Mouse (Mus musculus): ENCODE data around the gene Ugdh. TPM values are rescaled to one million over a fixed set of nuclear protein-coding genes. Genes with fewer than 3 reads are reported as not detected.
A peak's percentile ranks its signal among the peaks of the same experiment; 100 is the strongest.

Ugdh gene
- polyA plus RNA-seq, 1 experiment from 2014 or later = 118 TPM

DNA sequence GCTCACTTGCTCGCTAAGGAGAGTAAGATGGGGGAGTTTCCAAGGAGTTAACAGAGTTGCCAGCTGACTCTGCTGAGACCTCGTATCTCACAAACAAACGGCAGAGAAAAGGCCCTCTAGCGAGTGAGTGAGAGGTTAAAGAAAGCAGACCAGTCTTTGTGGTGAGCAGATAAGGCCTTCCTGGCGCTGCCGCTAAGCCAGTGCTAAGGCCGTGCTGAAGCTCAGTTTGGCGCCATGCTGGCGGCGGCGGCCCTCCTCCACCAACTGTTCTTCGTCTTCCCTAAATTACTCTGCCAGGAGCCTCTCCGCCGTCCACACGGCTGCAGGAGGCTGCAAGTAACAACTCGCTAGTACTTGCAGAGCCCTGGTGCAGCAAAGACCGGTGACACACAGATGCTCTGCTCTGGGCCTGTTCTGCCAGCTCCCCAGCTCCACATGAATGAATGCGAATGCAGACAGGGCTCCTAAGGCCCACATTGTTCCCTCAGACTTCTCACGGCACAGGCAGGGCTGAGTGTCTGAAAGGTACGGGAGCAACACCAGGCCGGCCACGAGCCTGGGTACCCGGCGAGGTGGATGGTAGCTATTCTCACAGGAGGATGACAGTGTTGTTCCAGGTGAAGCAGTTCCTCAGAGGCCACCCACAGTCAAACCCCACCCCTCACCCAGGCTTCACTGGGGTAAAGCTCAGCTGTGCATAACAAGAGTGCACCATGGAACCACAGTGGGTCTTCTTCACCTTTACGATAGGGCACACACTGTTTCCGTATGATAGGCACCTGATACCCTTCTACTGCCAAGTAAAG is 19.9 kb downstream of the Ugdh start:
- H3K4me3 ChIP-seq (ENCODE audit: low read depth, low read length) = no peak overlapping the region
- WGBS = 16% methylated on average over 26 of the region's 26 CpGs
- H3K27ac ChIP-seq (ENCODE audit: low read depth) = peak overlapping the region; percentile 87
- no peaks in the 10 kb centered on the region for H3K27me3 ChIP-seq (ENCODE audit: insufficient read depth, low read length)
- TF ChIP-seq CTCF (IDR thresholded peaks at IDR 0.05; ENCODE audit: low read depth) = peak; percentile 17; the same call in 1 of the 2 replicates
- peak overlapping the region; percentile 40 for H3K9ac ChIP-seq
- peaks cover 63% of the 10 kb centered on the region for H3K36me3 ChIP-seq (ENCODE audit: insufficient read depth)
- no peaks in the 10 kb centered on the region for H3K9me3 ChIP-seq (ENCODE audit: low read depth, low read length)
- no peaks in the 10 kb centered on the region for H3K4me1 ChIP-seq (ENCODE audit: insufficient read depth)
- H3K4me2 ChIP-seq = peak overlapping the region; percentile 12
- peak; percentile 84 for DNase-seq
- ATAC-seq (ENCODE audit: insufficient read depth) = peak; percentile 89

DNA sequence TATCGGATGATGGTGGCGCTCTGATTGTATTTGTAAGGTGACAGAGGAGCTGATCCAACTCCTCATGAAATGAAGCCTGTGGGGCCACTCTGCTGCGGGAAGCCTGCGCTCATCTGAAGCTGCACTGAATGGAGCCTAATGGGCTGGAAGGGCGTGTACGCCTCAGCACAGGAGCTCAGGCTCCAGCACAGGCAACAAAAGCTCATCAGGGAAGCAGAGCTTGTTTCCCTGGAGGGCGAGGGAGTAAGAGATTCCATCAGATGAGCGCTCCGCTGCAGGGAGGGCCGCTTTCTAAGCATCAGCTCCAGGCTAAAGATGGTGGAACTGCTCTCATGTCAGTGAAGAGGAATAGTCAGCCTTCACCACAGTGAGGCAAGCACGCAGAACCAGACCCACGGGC is 27.8 kb downstream of the Ugdh start:
- Histone ChIP-seq H3K4me1 (ENCODE audit: insufficient read depth) (no peaks in the 10 kb centered on the region), H3K27me3 (ENCODE audit: insufficient read depth, low read length) (no peaks in the 10 kb centered on the region), H3K9ac (no peak overlapping the region), H3K9me3 (ENCODE audit: low read depth, low read length) (no peaks in the 10 kb centered on the region), H3K4me2 (no peak overlapping the region), H3K27ac (ENCODE audit: low read depth) (no peak overlapping the region), H3K4me3 (ENCODE audit: low read depth, low read length) (no peak overlapping the region), H3K36me3 (ENCODE audit: insufficient read depth) (peaks cover 66% of the 10 kb centered on the region)
- DNase-seq (no peak), ATAC-seq (ENCODE audit: insufficient read depth) (no peak)
- no peak for TF ChIP-seq CTCF (IDR thresholded peaks at IDR 0.05; ENCODE audit: low read depth)
- 73% methylated on average over 12 of the region's 12 CpGs for WGBS

DNA sequence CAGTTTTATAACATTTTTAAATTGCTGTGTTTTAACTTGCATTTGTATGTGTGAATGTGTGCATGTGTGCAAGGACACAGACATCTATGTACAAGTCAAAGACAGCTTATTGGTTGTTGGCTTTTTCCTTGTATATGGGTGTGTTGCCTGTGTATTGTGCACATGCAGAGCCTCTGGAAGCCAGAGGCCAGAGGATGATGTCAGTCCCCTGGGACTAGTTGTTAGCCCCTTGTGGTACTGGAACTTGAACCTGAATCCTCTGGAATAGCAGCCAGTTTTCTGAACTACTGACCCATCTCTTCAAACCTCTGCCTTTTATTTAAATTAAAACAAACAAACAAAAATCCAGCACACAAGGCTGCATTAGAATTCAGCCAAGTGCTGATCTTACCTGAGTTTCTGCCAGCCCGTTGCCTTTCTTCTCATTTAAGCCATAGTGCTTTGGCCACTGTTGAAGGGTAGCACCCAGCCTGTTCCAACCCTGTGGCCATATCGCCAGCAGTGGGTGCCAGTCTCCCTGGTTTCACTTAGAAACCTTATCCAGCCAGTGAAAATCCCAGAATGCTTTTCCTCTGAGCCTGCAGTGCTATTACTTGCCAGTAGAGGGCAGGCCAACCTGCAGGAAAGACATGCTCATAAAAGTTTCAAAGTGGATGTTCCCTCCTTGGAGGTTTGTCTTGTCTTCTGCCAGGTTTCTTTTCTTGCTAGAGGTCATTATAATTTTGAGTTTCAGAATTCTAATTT is 34.3 kb downstream of the Ugdh start:
- no peak overlapping the region for H3K4me3 ChIP-seq (ENCODE audit: low read depth, low read length)
- no peaks in the 10 kb centered on the region for H3K4me1 ChIP-seq (ENCODE audit: insufficient read depth)
- H3K9ac ChIP-seq = no peak overlapping the region
- no peak overlapping the region for H3K27ac ChIP-seq (ENCODE audit: low read depth)
- H3K9me3 ChIP-seq (ENCODE audit: low read depth, low read length) = no peaks in the 10 kb centered on the region
- TF ChIP-seq CTCF (IDR thresholded peaks at IDR 0.05; ENCODE audit: low read depth) = peak; percentile 96
- ATAC-seq (ENCODE audit: insufficient read depth) (peak; percentile 52; the same call in 1 of the 2 replicates), DNase-seq (peak; percentile 91)
- WGBS = 32% methylated on average over 2 of the region's 2 CpGs
- no peak overlapping the region for H3K4me2 ChIP-seq
- H3K27me3 ChIP-seq (ENCODE audit: insufficient read depth, low read length) = no peaks in the 10 kb centered on the region
- H3K36me3 ChIP-seq (ENCODE audit: insufficient read depth) = peaks cover 70% of the 10 kb centered on the region

DNA sequence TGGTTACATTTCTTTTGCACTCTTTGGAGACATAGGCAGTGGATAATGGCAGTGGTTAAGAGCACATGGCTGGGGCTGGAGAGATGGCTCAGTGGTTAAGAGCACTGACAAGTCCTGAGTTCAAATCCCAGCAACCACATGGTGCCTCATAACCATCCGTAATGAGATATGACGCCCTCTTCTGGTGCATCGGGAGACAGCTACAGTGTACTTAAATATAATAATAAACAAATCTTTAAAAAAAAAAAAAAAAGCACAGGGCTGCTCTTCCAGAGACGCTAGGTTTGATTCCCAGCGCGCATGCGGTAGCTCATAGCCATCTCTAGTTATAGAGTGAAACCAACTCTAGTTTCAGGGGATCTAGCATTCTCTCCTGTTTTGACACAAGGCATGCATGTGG is 41.3 kb downstream of the Ugdh start:
- Histone ChIP-seq H3K9ac (no peak overlapping the region), H3K27me3 (ENCODE audit: insufficient read depth, low read length) (no peaks in the 10 kb centered on the region), H3K36me3 (ENCODE audit: insufficient read depth) (peaks cover 50% of the 10 kb centered on the region), H3K4me3 (ENCODE audit: low read depth, low read length) (no peak overlapping the region), H3K4me2 (no peak overlapping the region), H3K27ac (ENCODE audit: low read depth) (no peak overlapping the region), H3K9me3 (ENCODE audit: low read depth, low read length) (no peaks in the 10 kb centered on the region), H3K4me1 (ENCODE audit: insufficient read depth) (peaks cover 7% of the 10 kb centered on the region)
- no peak for TF ChIP-seq CTCF (IDR thresholded peaks at IDR 0.05; ENCODE audit: low read depth)
- no peak for DNase-seq
- WGBS = 83% methylated on average over 7 of the region's 7 CpGs
- no peak for ATAC-seq (ENCODE audit: insufficient read depth)

DNA sequence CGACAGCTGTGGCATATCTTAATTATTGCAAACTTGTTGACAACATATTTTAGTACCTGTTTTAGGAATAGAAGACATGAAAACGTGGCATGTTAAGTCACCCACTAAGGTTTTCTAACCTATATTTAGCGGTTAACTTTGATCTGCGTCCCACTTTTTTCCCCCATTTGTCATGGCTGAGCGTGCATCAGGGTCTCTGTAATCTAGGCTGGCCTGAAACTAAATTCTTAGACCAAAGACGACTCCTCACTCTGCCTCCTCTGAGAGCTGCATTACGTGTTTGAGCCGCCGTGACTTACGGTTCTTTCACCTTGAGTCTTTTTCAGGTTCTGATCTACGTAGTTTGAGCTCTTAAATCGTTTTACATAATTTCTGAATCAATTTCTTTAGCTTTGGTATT is 44.0 kb downstream of the Ugdh start:
- Histone ChIP-seq H3K4me2 (peak overlapping the region; percentile 69), H3K4me3 (ENCODE audit: low read depth, low read length) (peak overlapping the region; percentile 98), H3K9ac (peak overlapping the region; percentile 99), H3K9me3 (ENCODE audit: low read depth, low read length) (no peaks in the 10 kb centered on the region), H3K27me3 (ENCODE audit: insufficient read depth, low read length) (no peaks in the 10 kb centered on the region), H3K4me1 (ENCODE audit: insufficient read depth) (peaks cover 7% of the 10 kb centered on the region), H3K36me3 (ENCODE audit: insufficient read depth) (peaks cover 56% of the 10 kb centered on the region), H3K27ac (ENCODE audit: low read depth) (peak overlapping the region; percentile 93)
- TF ChIP-seq CTCF (IDR thresholded peaks at IDR 0.05; ENCODE audit: low read depth) = no peak
- ATAC-seq (ENCODE audit: insufficient read depth) (peak; percentile 38; the same call in 1 of the 2 replicates), DNase-seq (peak; percentile 62)
- 3% methylated on average over 12 of the region's 12 CpGs for WGBS

DNA sequence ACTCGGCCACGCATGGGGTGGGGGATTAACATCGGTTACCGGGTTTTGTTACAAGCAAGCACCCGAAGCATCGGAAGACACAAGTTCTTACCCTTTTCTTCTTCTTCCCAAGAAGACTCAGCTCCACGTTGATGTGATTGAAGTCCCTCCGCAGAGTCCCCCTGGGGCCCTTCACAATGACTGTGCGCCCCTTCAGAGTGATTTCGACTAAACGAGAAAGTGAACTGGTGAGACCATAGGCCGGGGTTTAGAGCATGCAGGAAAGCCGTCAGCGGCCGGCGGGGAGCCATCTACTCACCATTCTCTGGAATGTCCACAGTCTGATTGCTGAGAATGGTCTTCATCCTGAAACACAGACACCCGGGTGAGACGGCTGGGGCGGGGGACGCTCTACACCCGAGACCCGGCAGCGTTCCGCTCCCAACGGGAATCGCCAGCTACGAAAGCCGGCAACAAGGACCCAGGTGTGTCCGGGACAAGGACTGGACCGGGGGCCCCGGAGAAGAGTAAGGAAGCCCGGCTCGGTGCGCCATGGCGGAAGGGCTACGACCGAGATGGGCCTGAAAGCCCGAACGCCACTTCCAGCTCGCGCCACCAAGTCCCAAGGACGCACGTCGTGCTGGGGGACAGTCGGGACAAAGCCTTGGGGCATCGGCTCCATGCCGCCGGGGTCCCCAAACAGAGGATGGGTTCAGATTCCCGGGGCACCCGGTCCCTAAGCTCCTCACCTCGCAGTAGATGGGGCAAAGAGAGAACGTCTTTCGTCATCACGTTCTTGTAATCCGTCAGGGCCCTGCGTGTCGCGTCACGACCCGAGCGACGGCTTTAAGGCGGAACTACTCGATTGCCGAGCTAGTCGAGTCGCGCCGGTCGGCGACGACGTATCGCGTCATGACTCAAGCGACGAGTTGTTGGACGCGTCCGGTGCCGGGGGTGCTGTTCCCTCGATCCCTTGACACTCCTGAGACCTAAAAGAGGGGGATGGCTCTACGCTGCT is 44.8 kb downstream of the Ugdh start, which contains the start of the genes Rpl9 and Lias:
Rpl9 (minus strand) TSS at position 797 of the 997 bp plus-strand sequence.
Lias (plus strand) TSS at position 850 of the 997 bp plus-strand sequence.
- peak within 1 kb of the TSS; percentile 93 for H3K27ac ChIP-seq (ENCODE audit: low read depth)
- H3K4me2 ChIP-seq = peak within 1 kb of the TSS; percentile 87
- peaks cover 49% of the 10 kb centered on the region for H3K36me3 ChIP-seq (ENCODE audit: insufficient read depth)
- ATAC-seq (ENCODE audit: insufficient read depth) (peak; percentile 96), DNase-seq (peak; percentile 99)
- H3K9ac ChIP-seq = peak within 1 kb of the TSS; percentile 99
- peak within 1 kb of the TSS; percentile 98 for H3K4me3 ChIP-seq (ENCODE audit: low read depth, low read length)
- no peak for TF ChIP-seq CTCF (IDR thresholded peaks at IDR 0.05; ENCODE audit: low read depth)
- under 1% methylated on average over 83 of the region's 83 CpGs for WGBS
- no peaks in the 10 kb centered on the region for H3K27me3 ChIP-seq (ENCODE audit: insufficient read depth, low read length)
- H3K9me3 ChIP-seq (ENCODE audit: low read depth, low read length) = no peaks in the 10 kb centered on the region
- peaks cover 7% of the 10 kb centered on the region for H3K4me1 ChIP-seq (ENCODE audit: insufficient read depth)

Measured in lung, embryonic 14.5 days (tissue).